In genomic region chr7:80992631-80992979, GRCm38 (mm10) we compare ENCODE assay signal across 8 mouse cellular contexts. TPM values are rescaled to one million over a fixed set of nuclear protein-coding genes. Genes with fewer than 3 reads are reported as not detected.
DNase-seq lines count a peak whose midpoint lies in the region; ATAC-seq and TF ChIP-seq lines count a peak whose summit lies in the region.

No protein-coding gene starts in this region.

- DNase-seq in left cerebral cortex, postnatal 14 days (ENCODE audit: low spot score in 2 of 2) = peak; percentile 11 to 15
- no peak for DNase-seq in left cerebral cortex, postnatal 36 days (ENCODE audit: low spot score in 2 of 2)
- DNase-seq in adrenal gland, postnatal 36 days = peak; percentile 35 to 53
- peak; percentile 36 for DNase-seq in forebrain, embryonic 14.5 days (ENCODE audit: low spot score)
- no peak for DNase-seq in liver, postnatal 0 days

- no peak for TF ChIP-seq EP300 in liver, postnatal 0 days (IDR thresholded peaks at IDR 0.05; ENCODE audit: low read depth)

- intact Hi-C loops in left cerebral cortex, postnatal 14 days (cut with DNase I) = no loop called here
- intact Hi-C loops in left cerebral cortex, postnatal 36 days (cut with DNase I) = loop anchor here (5.0 kb wide), 1 partner anchor 45 kb away; the partner anchor contains the start of gene Sec11a

- 0 out of 2 replicates have a peak, but pooled peaks have one; percentile 1 for ATAC-seq in forebrain, embryonic 14.5 days
- no peak for ATAC-seq in intestine, embryonic 15.5 days
- ATAC-seq in liver, postnatal 0 days = no peak
- ATAC-seq in stomach, embryonic 16.5 days (ENCODE audit: insufficient read depth, low FRiP score) = no peak
- ATAC-seq in granulocyte monocyte progenitor cell, adult 5-6 weeks (replicated peaks; ENCODE audit: poor library complexity, severe bottlenecking) = no peak

- peak overlapping the region; percentile 95 for H3K4me3 ChIP-seq in forebrain, embryonic 14.5 days (ENCODE audit: low read depth, low read length)
- H3K4me3 ChIP-seq in intestine, embryonic 15.5 days (replicated peaks) = peak overlapping the region; percentile 92
- peak overlapping the region; percentile 92 for H3K4me3 ChIP-seq in liver, postnatal 0 days (ENCODE audit: low read depth, low read length)
- H3K4me3 ChIP-seq in stomach, embryonic 16.5 days (replicated peaks; ENCODE audit: low read length) = peak overlapping the region; percentile 98

- WGBS in forebrain, embryonic 14.5 days = 2% methylated on average over 12 of the region's 12 CpGs
- WGBS in intestine, embryonic 15.5 days = under 1% methylated on average over 12 of the region's 12 CpGs
- 3% methylated on average over 12 of the region's 12 CpGs for WGBS in liver, postnatal 0 days (ENCODE audit: insufficient replicate concordance)
- WGBS in stomach, embryonic 16.5 days = 2% methylated on average over 12 of the region's 12 CpGs

- H3K4me1 ChIP-seq in forebrain, embryonic 14.5 days (ENCODE audit: control insufficient read depth, insufficient read depth, low read length) = peaks cover 11% of the 10 kb centered on the region
- peaks cover 30% of the 10 kb centered on the region for H3K4me1 ChIP-seq in intestine, embryonic 15.5 days (replicated peaks)
- peaks cover 45% of the 10 kb centered on the region for H3K4me1 ChIP-seq in liver, postnatal 0 days (ENCODE audit: insufficient read depth)
- H3K4me1 ChIP-seq in stomach, embryonic 16.5 days (ENCODE audit: control insufficient read depth, insufficient read depth, low read length) = peaks cover 27% of the 10 kb centered on the region

- H3K36me3 ChIP-seq in forebrain, embryonic 14.5 days (ENCODE audit: control insufficient read depth, insufficient read depth, low read length) = no peaks in the 10 kb centered on the region
- H3K36me3 ChIP-seq in intestine, embryonic 15.5 days = no peaks in the 10 kb centered on the region
- no peaks in the 10 kb centered on the region for H3K36me3 ChIP-seq in liver, postnatal 0 days (replicated peaks; ENCODE audit: insufficient read depth, low read length)
- no peaks in the 10 kb centered on the region for H3K36me3 ChIP-seq in stomach, embryonic 16.5 days (ENCODE audit: control insufficient read depth, insufficient read depth, low read length)

- peak overlapping the region; percentile 92 for H3K27ac ChIP-seq in forebrain, embryonic 14.5 days (ENCODE audit: low read depth, low read length)
- H3K27ac ChIP-seq in intestine, embryonic 15.5 days = peak overlapping the region; percentile 97
- H3K27ac ChIP-seq in liver, postnatal 0 days (ENCODE audit: low read depth) = peak overlapping the region; percentile 95
- peak overlapping the region; percentile 96 for H3K27ac ChIP-seq in stomach, embryonic 16.5 days (ENCODE audit: low read length)

- H3K4me2 ChIP-seq in forebrain, embryonic 14.5 days (ENCODE audit: low read length) = peak overlapping the region; percentile 68
- peak overlapping the region; percentile 83 for H3K4me2 ChIP-seq in intestine, embryonic 15.5 days (replicated peaks)
- peak overlapping the region; percentile 94 for H3K4me2 ChIP-seq in liver, postnatal 0 days (ENCODE audit: low read depth, low read length)
- peak overlapping the region; percentile 95 for H3K4me2 ChIP-seq in stomach, embryonic 16.5 days (ENCODE audit: low read depth, low read length)

- H3K27me3 ChIP-seq in forebrain, embryonic 14.5 days (replicated peaks; ENCODE audit: control insufficient read depth, insufficient read depth, low read length) = no peaks in the 10 kb centered on the region
- H3K27me3 ChIP-seq in intestine, embryonic 15.5 days (replicated peaks) = no peaks in the 10 kb centered on the region
- H3K27me3 ChIP-seq in liver, postnatal 0 days (ENCODE audit: insufficient read depth, low read length) = no peaks in the 10 kb centered on the region
- H3K27me3 ChIP-seq in stomach, embryonic 16.5 days (ENCODE audit: control insufficient read depth, insufficient read depth, low read length) = no peaks in the 10 kb centered on the region

- H3K9ac ChIP-seq in forebrain, embryonic 14.5 days (ENCODE audit: low read length) = peak overlapping the region; percentile 94
- H3K9ac ChIP-seq in intestine, embryonic 15.5 days = peak overlapping the region; percentile 97
- H3K9ac ChIP-seq in liver, postnatal 0 days (replicated peaks) = peak overlapping the region; percentile 89
- H3K9ac ChIP-seq in stomach, embryonic 16.5 days (ENCODE audit: low read length) = peak overlapping the region; percentile 100

- H3K9me3 ChIP-seq in forebrain, embryonic 14.5 days (replicated peaks; ENCODE audit: control insufficient read depth, low read length) = no peaks in the 10 kb centered on the region
- no peaks in the 10 kb centered on the region for H3K9me3 ChIP-seq in intestine, embryonic 15.5 days
- H3K9me3 ChIP-seq in liver, postnatal 0 days (ENCODE audit: low read length) = no peaks in the 10 kb centered on the region
- H3K9me3 ChIP-seq in stomach, embryonic 16.5 days (replicated peaks; ENCODE audit: control insufficient read depth, low read length) = no peaks in the 10 kb centered on the region

- no peak for TF ChIP-seq CTCF in liver, postnatal 0 days (IDR thresholded peaks at IDR 0.05; ENCODE audit: low read depth)

RNA-seq across cellular contexts. Expression of gene Zfp592, which starts 0.9 kb away (rescaled TPM):
- total RNA-seq in left cerebral cortex, postnatal 14 days (2021) = 10 to 100 TPM; 20.7 to 24.0 TPM
- 10 to 100 TPM; 21.3 to 22.4 TPM for total RNA-seq in left cerebral cortex, postnatal 36 days (2021)
- total RNA-seq in adrenal gland, postnatal 36 days (2021) = 10 to 100 TPM; 21.9 to 34.3 TPM
- polyA plus RNA-seq in forebrain, embryonic 14.5 days (2014; fragmentation: Nextera tagmentation; extraction: Ambion mirVana) = 5.8 and 9.3 TPM in 2 replicates
- 9.8 and 10.7 TPM in 2 replicates for polyA plus RNA-seq in intestine, embryonic 15.5 days (2015; fragmentation: Nextera tagmentation; extraction: Ambion mirVana)
- 3.1 and 4.3 TPM in 2 replicates for polyA plus RNA-seq in liver, postnatal 0 days (2015; fragmentation: Nextera tagmentation; extraction: Ambion mirVana)
- 11.5 and 12.1 TPM in 2 replicates for polyA plus RNA-seq in stomach, embryonic 16.5 days (2015; fragmentation: Nextera tagmentation; extraction: Ambion mirVana)
- total RNA-seq in granulocyte monocyte progenitor cell, adult 5-6 weeks (2014; fragmentation: Nextera tagmentation) = 26.4 and 37.5 TPM in 2 replicates
- 21.8 and 24.4 TPM in 2 replicates for total RNA-seq in granulocyte monocyte progenitor cell, adult 5-6 weeks (2017)

RNA-seq across cellular contexts. Expression of gene Sec11a, which starts 45.0 kb away (rescaled TPM):
- total RNA-seq in left cerebral cortex, postnatal 14 days (2021) = 10 to 100 TPM; 54.9 to 62.4 TPM
- 10 to 100 TPM; 42.8 to 48.1 TPM for total RNA-seq in left cerebral cortex, postnatal 36 days (2021)
- total RNA-seq in adrenal gland, postnatal 36 days (2021) = 100 to 1,000 TPM; 100 to 116 TPM
- polyA plus RNA-seq in forebrain, embryonic 14.5 days (2014; fragmentation: Nextera tagmentation; extraction: Ambion mirVana) = 149 and 164 TPM in 2 replicates
- polyA plus RNA-seq in intestine, embryonic 15.5 days (2015; fragmentation: Nextera tagmentation; extraction: Ambion mirVana) = 246 and 254 TPM in 2 replicates
- 82.0 and 89.4 TPM in 2 replicates for polyA plus RNA-seq in liver, postnatal 0 days (2015; fragmentation: Nextera tagmentation; extraction: Ambion mirVana)
- 227 and 228 TPM in 2 replicates for polyA plus RNA-seq in stomach, embryonic 16.5 days (2015; fragmentation: Nextera tagmentation; extraction: Ambion mirVana)
- total RNA-seq in granulocyte monocyte progenitor cell, adult 5-6 weeks (2014; fragmentation: Nextera tagmentation) = 144 and 167 TPM in 2 replicates
- total RNA-seq in granulocyte monocyte progenitor cell, adult 5-6 weeks (2017) = 393 and 465 TPM in 2 replicates

Comparison
In these comparisons a context has a peak if more than half of its experiments do, and no peak if none do; other contexts are left out.
1. DNase-seq: peak in left cerebral cortex, postnatal 14 days (2 of 2), adrenal gland, postnatal 36 days (2 of 2) and forebrain, embryonic 14.5 days (single experiment); none in left cerebral cortex, postnatal 36 days (0 of 2) and liver, postnatal 0 days (single experiment).
2. Peak in every context shown above with its lines, with median percentiles within 50 percentile points of each other: H3K27ac ChIP-seq, H3K4me2 ChIP-seq, H3K4me3 ChIP-seq and H3K9ac ChIP-seq.